Mouse (Mus musculus) embryo, embryonic 9.5 days (tissue): ENCODE data around the gene Peli1.

Experiments
- DNase-seq: peaks from one replicate; pipeline ENCODE4 v3.0.0-alpha.2; 2017; ENCODE audit errors: extremely low spot score

The Peli1 gene

GRCm38 (mm10) chr11:21194851-21195250, 103.8 kb downstream of the Peli1 start:
- DNase-seq, result no peak
